ENCODE assay signal across 8 mouse cellular contexts in the genomic region with DNA sequence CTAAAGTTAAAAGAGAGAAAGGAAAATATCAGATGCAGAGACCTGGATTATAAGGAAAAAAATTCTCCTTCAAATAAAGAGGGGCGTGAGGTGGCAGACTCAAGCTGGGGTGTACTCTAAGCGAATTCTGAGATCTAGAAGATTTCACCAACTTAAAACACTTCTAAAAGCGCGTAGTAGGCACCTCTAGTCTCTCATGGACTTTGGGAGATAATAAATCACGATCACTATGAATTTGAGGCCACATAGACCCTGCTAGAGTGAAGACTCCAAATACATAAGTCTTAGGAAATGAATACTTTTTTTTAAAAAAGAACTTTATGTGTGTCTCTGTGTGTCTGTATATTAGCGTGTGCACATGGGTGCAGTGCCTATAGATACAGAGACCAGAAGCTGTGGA. TPM values are rescaled to one million over a fixed set of nuclear protein-coding genes. Genes with fewer than 3 reads are reported as not detected.
A peak's percentile ranks its signal among the peaks of the same experiment; 100 is the strongest.
DNase-seq lines count a peak whose midpoint lies in the region; ATAC-seq and TF ChIP-seq lines count a peak whose summit lies in the region.

No protein-coding gene starts in this region.

- TF ChIP-seq CTCF in hindbrain, postnatal 0 days (IDR thresholded peaks at IDR 0.05; ENCODE audit: low read depth): no peak

- H3K4me3 ChIP-seq in kidney, embryonic 14.5 days (ENCODE audit: low read length): peak overlapping the region; percentile 64; the same call in 1 of the 2 replicates
- H3K4me3 ChIP-seq in embryonic facial prominence, embryonic 13.5 days: peak overlapping the region; percentile 65; the same call in 1 of the 2 replicates
- H3K4me3 ChIP-seq in hindbrain, postnatal 0 days (ENCODE audit: low read length): no peak overlapping the region; the same call in 1 of the 2 replicates
- H3K4me3 ChIP-seq in midbrain, embryonic 13.5 days (replicated peaks): peak overlapping the region; percentile 65; the same call in 1 of the 2 replicates

- H3K9me3 ChIP-seq in kidney, embryonic 14.5 days (ENCODE audit: control insufficient read depth, low read length): no peaks in the 10 kb centered on the region
- no peaks in the 10 kb centered on the region for H3K9me3 ChIP-seq in embryonic facial prominence, embryonic 13.5 days
- H3K9me3 ChIP-seq in hindbrain, postnatal 0 days (ENCODE audit: low read length): no peaks in the 10 kb centered on the region
- no peaks in the 10 kb centered on the region for H3K9me3 ChIP-seq in midbrain, embryonic 13.5 days

- peaks cover 43% of the 10 kb centered on the region for H3K4me1 ChIP-seq in kidney, embryonic 14.5 days (ENCODE audit: control insufficient read depth, insufficient read depth, low read length)
- H3K4me1 ChIP-seq in embryonic facial prominence, embryonic 13.5 days: peaks cover 41% of the 10 kb centered on the region
- H3K4me1 ChIP-seq in hindbrain, postnatal 0 days (ENCODE audit: insufficient read depth, low read length): peaks cover 38% of the 10 kb centered on the region
- H3K4me1 ChIP-seq in midbrain, embryonic 13.5 days (replicated peaks): peaks cover 54% of the 10 kb centered on the region

- ATAC-seq in kidney, embryonic 14.5 days (ENCODE audit: low FRiP score, low TSS enrichment): no peak
- no peak for ATAC-seq in embryonic facial prominence, embryonic 13.5 days (ENCODE audit: insufficient number of reproducible peaks, insufficient read depth, low FRiP score, low TSS enrichment, low read depth)
- ATAC-seq in hindbrain, postnatal 0 days: no peak
- ATAC-seq in midbrain, embryonic 13.5 days: no peak

- H3K27me3 ChIP-seq in kidney, embryonic 14.5 days (ENCODE audit: control insufficient read depth, insufficient read depth, low read length): no peaks in the 10 kb centered on the region
- H3K27me3 ChIP-seq in embryonic facial prominence, embryonic 13.5 days: no peaks in the 10 kb centered on the region
- no peaks in the 10 kb centered on the region for H3K27me3 ChIP-seq in hindbrain, postnatal 0 days (ENCODE audit: insufficient read depth, low read length)
- H3K27me3 ChIP-seq in midbrain, embryonic 13.5 days: no peaks in the 10 kb centered on the region

- DNase-seq in kidney, adult 11 months: no peak
- DNase-seq in hindbrain, postnatal 0 days (ENCODE audit: low spot score): no peak
- DNase-seq in thymus, postnatal 14 days: no peak
- no peak for DNase-seq in frontal cortex, adult 2 months (ENCODE audit: extremely low spot score in 1 of 2, low spot score in 1 of 2)
- no peak for DNase-seq in gastrocnemius, postnatal 10 days

- H3K4me2 ChIP-seq in kidney, embryonic 14.5 days (replicated peaks; ENCODE audit: low read depth, low read length): peak overlapping the region; percentile 87
- peak overlapping the region; percentile 85 for H3K4me2 ChIP-seq in embryonic facial prominence, embryonic 13.5 days
- H3K4me2 ChIP-seq in hindbrain, postnatal 0 days (ENCODE audit: low read depth, low read length): peak overlapping the region; percentile 92
- peak overlapping the region; percentile 91 for H3K4me2 ChIP-seq in midbrain, embryonic 13.5 days (replicated peaks)

- 67% methylated on average over 6 of the region's 6 CpGs for WGBS in kidney, embryonic 14.5 days
- WGBS in embryonic facial prominence, embryonic 13.5 days: 64% methylated on average over 6 of the region's 6 CpGs
- 65% methylated on average over 6 of the region's 6 CpGs for WGBS in hindbrain, postnatal 0 days
- 69% methylated on average over 6 of the region's 6 CpGs for WGBS in midbrain, embryonic 13.5 days

- peaks cover 29% of the 10 kb centered on the region for H3K36me3 ChIP-seq in kidney, embryonic 14.5 days (ENCODE audit: control insufficient read depth, insufficient read depth, low read length)
- H3K36me3 ChIP-seq in embryonic facial prominence, embryonic 13.5 days: peaks cover 37% of the 10 kb centered on the region
- peaks cover 22% of the 10 kb centered on the region for H3K36me3 ChIP-seq in hindbrain, postnatal 0 days (ENCODE audit: insufficient read depth, low read length)
- peaks cover 29% of the 10 kb centered on the region for H3K36me3 ChIP-seq in midbrain, embryonic 13.5 days

- no peak overlapping the region for H3K27ac ChIP-seq in kidney, embryonic 14.5 days (ENCODE audit: low read depth, low read length)
- no peak overlapping the region for H3K27ac ChIP-seq in embryonic facial prominence, embryonic 13.5 days
- no peak overlapping the region for H3K27ac ChIP-seq in hindbrain, postnatal 0 days
- H3K27ac ChIP-seq in midbrain, embryonic 13.5 days: no peak overlapping the region

- peak overlapping the region; percentile 66; the same call in 1 of the 2 replicates for H3K9ac ChIP-seq in kidney, embryonic 14.5 days (ENCODE audit: low read depth, low read length)
- H3K9ac ChIP-seq in embryonic facial prominence, embryonic 13.5 days: no peak overlapping the region
- H3K9ac ChIP-seq in hindbrain, postnatal 0 days (replicated peaks; ENCODE audit: low read length): peak overlapping the region; percentile 81; the same call in 1 of the 2 replicates
- H3K9ac ChIP-seq in midbrain, embryonic 13.5 days (replicated peaks): peak overlapping the region; percentile 79; the same call in 1 of the 2 replicates

RNA-seq across cellular contexts. Expression of gene Acadvl, which starts 0.5 kb away (rescaled TPM):
- 41.1 and 58.4 TPM in 2 replicates for polyA plus RNA-seq in kidney, embryonic 14.5 days (2014; fragmentation: Nextera tagmentation; extraction: Ambion mirVana)
- 78.2 and 82.3 TPM in 2 replicates for polyA plus RNA-seq in embryonic facial prominence, embryonic 13.5 days (2015; fragmentation: Nextera tagmentation; extraction: Ambion mirVana)
- total RNA-seq in hindbrain, postnatal 0 days (2014; rRNA removed): 44.4 and 47.2 TPM in 2 replicates
- polyA plus RNA-seq in hindbrain, postnatal 0 days (2015; fragmentation: Nextera tagmentation; extraction: Ambion mirVana): 65.2 and 75.2 TPM in 2 replicates
- 48.4 and 51.7 TPM in 2 replicates for polyA plus RNA-seq in midbrain, embryonic 13.5 days (2015; fragmentation: Nextera tagmentation; extraction: Ambion mirVana)
- polyA plus RNA-seq in frontal cortex, adult 2 months (2012; rRNA removed): 69.8 and 74.0 TPM in 2 replicates
- total RNA-seq in gastrocnemius, postnatal 10 days (2021): 100 to 1,000 TPM; 217 to 254 TPM

RNA-seq across cellular contexts. Expression of gene Dlg4, which starts 1.1 kb away (rescaled TPM):
- 13.2 and 16.4 TPM in 2 replicates for polyA plus RNA-seq in kidney, embryonic 14.5 days (2014; fragmentation: Nextera tagmentation; extraction: Ambion mirVana)
- polyA plus RNA-seq in embryonic facial prominence, embryonic 13.5 days (2015; fragmentation: Nextera tagmentation; extraction: Ambion mirVana): 13.1 and 13.5 TPM in 2 replicates
- 209 and 225 TPM in 2 replicates for total RNA-seq in hindbrain, postnatal 0 days (2014; rRNA removed)
- 18.8 and 22.4 TPM in 2 replicates for polyA plus RNA-seq in hindbrain, postnatal 0 days (2015; fragmentation: Nextera tagmentation; extraction: Ambion mirVana)
- polyA plus RNA-seq in midbrain, embryonic 13.5 days (2015; fragmentation: Nextera tagmentation; extraction: Ambion mirVana): 34.9 and 37.2 TPM in 2 replicates
- polyA plus RNA-seq in frontal cortex, adult 2 months (2012; rRNA removed): 697 and 762 TPM in 2 replicates
- total RNA-seq in gastrocnemius, postnatal 10 days (2021): 10 to 100 TPM; 16.5 to 28.7 TPM

RNA-seq across cellular contexts. Expression of gene Dvl2, which starts 15.3 kb away (rescaled TPM):
- polyA plus RNA-seq in kidney, embryonic 14.5 days (2014; fragmentation: Nextera tagmentation; extraction: Ambion mirVana): 28.2 and 34.9 TPM in 2 replicates
- 55.0 and 56.8 TPM in 2 replicates for polyA plus RNA-seq in embryonic facial prominence, embryonic 13.5 days (2015; fragmentation: Nextera tagmentation; extraction: Ambion mirVana)
- total RNA-seq in hindbrain, postnatal 0 days (2014; rRNA removed): 20.9 and 37.3 TPM in 2 replicates
- 18.1 and 19.3 TPM in 2 replicates for polyA plus RNA-seq in hindbrain, postnatal 0 days (2015; fragmentation: Nextera tagmentation; extraction: Ambion mirVana)
- 27.6 and 35.4 TPM in 2 replicates for polyA plus RNA-seq in midbrain, embryonic 13.5 days (2015; fragmentation: Nextera tagmentation; extraction: Ambion mirVana)
- polyA plus RNA-seq in frontal cortex, adult 2 months (2012; rRNA removed): 34.9 and 35.3 TPM in 2 replicates
- total RNA-seq in gastrocnemius, postnatal 10 days (2021): 10 to 100 TPM in 1 of 2 experiments, 1 to 10 TPM in 1; 8.2 to 14.7 TPM

RNA-seq across cellular contexts. Expression of gene Phf23, which starts 20.1 kb away (rescaled TPM):
- 48.5 and 63.1 TPM in 2 replicates for polyA plus RNA-seq in kidney, embryonic 14.5 days (2014; fragmentation: Nextera tagmentation; extraction: Ambion mirVana)
- polyA plus RNA-seq in embryonic facial prominence, embryonic 13.5 days (2015; fragmentation: Nextera tagmentation; extraction: Ambion mirVana): 87.8 and 93.3 TPM in 2 replicates
- total RNA-seq in hindbrain, postnatal 0 days (2014; rRNA removed): 34.3 and 47.9 TPM in 2 replicates
- 44.0 and 46.0 TPM in 2 replicates for polyA plus RNA-seq in hindbrain, postnatal 0 days (2015; fragmentation: Nextera tagmentation; extraction: Ambion mirVana)
- 74.2 and 82.2 TPM in 2 replicates for polyA plus RNA-seq in midbrain, embryonic 13.5 days (2015; fragmentation: Nextera tagmentation; extraction: Ambion mirVana)
- polyA plus RNA-seq in frontal cortex, adult 2 months (2012; rRNA removed): 38.9 and 42.2 TPM in 2 replicates
- total RNA-seq in gastrocnemius, postnatal 10 days (2021): 10 to 100 TPM; 22.2 to 28.9 TPM

RNA-seq across cellular contexts. Expression of gene Gabarap, which starts 24.7 kb away (rescaled TPM):
- polyA plus RNA-seq in kidney, embryonic 14.5 days (2014; fragmentation: Nextera tagmentation; extraction: Ambion mirVana): 426 and 499 TPM in 2 replicates
- polyA plus RNA-seq in embryonic facial prominence, embryonic 13.5 days (2015; fragmentation: Nextera tagmentation; extraction: Ambion mirVana): 511 and 542 TPM in 2 replicates
- total RNA-seq in hindbrain, postnatal 0 days (2014; rRNA removed): 175 and 209 TPM in 2 replicates
- polyA plus RNA-seq in hindbrain, postnatal 0 days (2015; fragmentation: Nextera tagmentation; extraction: Ambion mirVana): 548 and 563 TPM in 2 replicates
- 611 and 625 TPM in 2 replicates for polyA plus RNA-seq in midbrain, embryonic 13.5 days (2015; fragmentation: Nextera tagmentation; extraction: Ambion mirVana)
- polyA plus RNA-seq in frontal cortex, adult 2 months (2012; rRNA removed): 291 and 371 TPM in 2 replicates
- 100 to 1,000 TPM; 195 to 228 TPM for total RNA-seq in gastrocnemius, postnatal 10 days (2021)

Comparison
In these comparisons a context has a peak if more than half of its experiments do, and no peak if none do; other contexts are left out.
1. RNA of gene Dlg4, which starts 1.1 kb away (polyA plus RNA-seq): 697 to 762 TPM in frontal cortex, adult 2 months; 34.9 to 37.2 TPM in midbrain, embryonic 13.5 days, 18.8 to 22.4 TPM in hindbrain, postnatal 0 days, 13.2 to 16.4 TPM in kidney, embryonic 14.5 days and 13.1 to 13.5 TPM in embryonic facial prominence, embryonic 13.5 days; every median in the first group is over 10 times any median in the second.
2. Peak in every context shown above with its lines, with median percentiles within 50 percentile points of each other: H3K4me2 ChIP-seq.